Mouse (Mus musculus): Measurements from ENCODE around the gene E130116L18Rik. TPM values are rescaled to one million over a fixed set of nuclear protein-coding genes. Genes with fewer than 3 reads are reported as not detected.
"Not testable (repeated sequence)": the region's sequence is repeated elsewhere in the genome, so short reads cannot be mapped to it uniquely, and the experiment has no call there.

Gene E130116L18Rik
- polyA plus RNA-seq, 1 experiment from 2014 or later, result not detected

DNA sequence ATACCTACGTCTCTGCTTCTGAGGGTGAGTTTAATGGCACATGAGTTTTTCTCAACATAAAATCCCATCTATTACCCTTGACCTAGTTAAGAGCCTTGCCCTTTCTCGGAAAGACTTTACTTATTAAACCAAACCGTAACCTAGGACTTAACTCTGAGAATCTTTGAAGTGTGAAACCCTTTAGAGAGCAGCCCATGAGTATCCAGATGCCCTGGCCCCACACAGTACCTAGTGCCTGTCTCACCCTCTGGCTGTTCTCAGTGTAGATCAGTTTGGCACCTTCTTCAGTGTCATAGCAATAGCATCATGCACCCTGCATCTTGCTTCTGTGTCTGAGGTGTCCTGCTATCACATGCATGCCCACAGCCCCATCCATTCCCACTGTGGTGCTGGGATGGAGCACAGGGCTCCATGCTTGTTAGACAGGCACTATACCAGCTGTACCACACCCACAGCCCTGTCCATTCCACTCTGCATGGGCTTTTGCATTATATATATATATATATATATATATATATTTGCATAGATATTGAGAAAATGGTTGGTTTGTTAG, 42.9 kb downstream of the E130116L18Rik start:
- H3K27me3 ChIP-seq, result no peaks in the 10 kb centered on the region
- 0 out of 2 replicates have a peak, but pooled peaks cover 2% of the 10 kb centered on the region for H3K9me3 ChIP-seq
- ATAC-seq (ENCODE audit: low FRiP score, low read depth), result no peak
- 0 out of 2 replicates have a peak, but pooled peaks cover 3% of the 10 kb centered on the region for H3K4me1 ChIP-seq
- no peak overlapping the region for H3K9ac ChIP-seq (replicated peaks)
- H3K4me3 ChIP-seq, result no peak overlapping the region
- no peak overlapping the region for H3K4me2 ChIP-seq (replicated peaks)
- 84% methylated on average over 3 of the region's 3 CpGs for WGBS
- no peaks in the 10 kb centered on the region for H3K36me3 ChIP-seq
- no peak overlapping the region for H3K27ac ChIP-seq (replicated peaks)

DNA sequence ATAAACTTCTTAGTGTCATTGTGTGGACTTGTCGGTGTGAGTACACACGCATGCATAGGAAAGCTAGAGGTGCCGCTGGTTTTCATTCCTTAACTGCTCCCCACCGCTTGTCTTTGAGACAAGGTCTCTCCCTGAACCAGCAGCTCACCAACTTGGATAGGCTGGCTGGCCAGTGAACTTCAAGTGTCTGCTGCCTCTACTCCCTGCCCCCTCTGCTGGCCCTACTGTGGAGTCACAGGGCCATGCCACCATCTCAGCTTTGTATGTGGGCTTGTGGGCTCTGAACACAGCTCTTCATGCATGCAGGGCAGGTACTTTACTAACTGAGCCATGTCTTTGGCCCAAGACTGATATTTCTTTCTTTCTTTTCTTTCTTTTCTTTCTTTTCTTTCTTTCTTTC, 43.7 kb downstream of the E130116L18Rik start:
- H3K4me3 ChIP-seq, result no peak overlapping the region
- no peaks in the 10 kb centered on the region for H3K27me3 ChIP-seq
- no peak overlapping the region for H3K9ac ChIP-seq (replicated peaks)
- H3K4me1 ChIP-seq, result 0 out of 2 replicates have a peak, but pooled peaks cover 3% of the 10 kb centered on the region
- no peaks in the 10 kb centered on the region for H3K36me3 ChIP-seq
- H3K27ac ChIP-seq (replicated peaks), result no peak overlapping the region
- H3K4me2 ChIP-seq (replicated peaks), result no peak overlapping the region
- no peak for ATAC-seq (ENCODE audit: low FRiP score, low read depth)
- WGBS, result 93% methylated on average over 4 of the region's 4 CpGs
- 0 out of 2 replicates have a peak, but pooled peaks cover 2% of the 10 kb centered on the region for H3K9me3 ChIP-seq

DNA sequence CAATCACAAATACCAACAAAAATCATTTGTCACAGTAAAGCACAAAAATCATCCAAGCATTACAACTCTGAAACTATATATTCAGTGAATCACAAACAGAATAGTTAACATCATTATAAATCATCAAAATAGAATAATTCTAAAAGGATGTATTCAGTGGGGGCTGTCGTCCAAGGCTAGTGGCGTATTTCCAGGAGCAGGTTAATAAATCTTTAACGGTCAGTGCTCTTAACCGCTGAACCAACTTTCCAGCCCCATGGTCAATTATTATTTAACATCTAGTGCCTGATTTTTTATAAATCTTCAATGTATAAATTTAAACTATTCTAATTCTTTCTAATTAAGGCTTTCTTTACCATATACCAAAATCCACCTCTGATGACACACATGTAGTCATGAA, 44.4 kb downstream of the E130116L18Rik start:
- not testable (repeated sequence) for H3K36me3 ChIP-seq; ATAC-seq (ENCODE audit: low FRiP score, low read depth); H3K27ac ChIP-seq (replicated peaks); H3K4me3 ChIP-seq; H3K9ac ChIP-seq (replicated peaks); H3K9me3 ChIP-seq; H3K27me3 ChIP-seq; H3K4me2 ChIP-seq (replicated peaks); H3K4me1 ChIP-seq
- WGBS, result 93% methylated on average over 4 of the region's 4 CpGs

DNA sequence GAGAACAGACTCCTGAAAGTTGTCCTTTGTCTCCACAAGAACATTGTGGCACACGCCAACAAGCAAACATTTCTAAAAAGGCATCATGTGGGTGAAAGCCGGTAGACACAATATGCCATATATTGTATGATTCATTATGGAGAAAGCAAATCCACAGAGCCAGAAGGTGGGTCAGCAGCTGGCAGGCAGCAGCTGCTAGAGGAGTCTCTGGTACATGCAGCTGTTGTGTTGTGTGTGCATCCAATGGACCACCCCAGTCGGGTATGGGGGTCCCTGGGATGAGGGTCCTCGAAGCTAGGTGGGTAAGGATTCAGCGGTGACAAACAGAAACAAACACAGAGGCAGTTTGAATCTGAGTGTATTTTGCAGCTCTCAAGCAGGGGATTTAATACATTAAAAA, 45.0 kb downstream of the E130116L18Rik start:
- not testable (repeated sequence) for H3K4me1 ChIP-seq; H3K9me3 ChIP-seq; H3K36me3 ChIP-seq; H3K9ac ChIP-seq (replicated peaks); H3K4me2 ChIP-seq (replicated peaks); H3K4me3 ChIP-seq; H3K27me3 ChIP-seq; ATAC-seq (ENCODE audit: low FRiP score, low read depth); H3K27ac ChIP-seq (replicated peaks)
- WGBS, result 92% methylated on average over 5 of the region's 5 CpGs

Other genes starting within 250 kb of the E130116L18Rik start
- gene Prkag2, start 122.5 kb downstream of the E130116L18Rik start, polyA plus RNA-seq (2016; fragmentation: Nextera tagmentation; extraction: Ambion mirVana), result 56.2 and 62.8 TPM in 2 replicates
- not detected in 2 replicates for gene Galntl5, start 41.7 kb downstream of the E130116L18Rik start, polyA plus RNA-seq (2016; fragmentation: Nextera tagmentation; extraction: Ambion mirVana)
- 40.6 and 42.5 TPM in 2 replicates for gene Galnt11, start 1.2 kb downstream of the E130116L18Rik start, polyA plus RNA-seq (2016; fragmentation: Nextera tagmentation; extraction: Ambion mirVana)